Mouse (Mus musculus) C2C12 (cell line): ENCODE results near the gene Tex35.

Experiments
- CEBPB ChIP-seq: IDR thresholded peaks from one replicate; pipeline ENCODE4 v1.6.1; 2011; ENCODE audit warnings: low read depth, mild to moderate bottlenecking, control low read depth, moderate library complexity
- CTCF ChIP-seq: IDR thresholded peaks from one replicate; pipeline ENCODE4 v1.5.1; 2011; ENCODE audit not compliant: control insufficient read depth, insufficient read depth, insufficient read length
- MAX ChIP-seq: IDR thresholded peaks from one replicate; pipeline ENCODE4 v1.6.1; 2011; ENCODE audit warnings: mild to moderate bottlenecking, control low read depth
- MYOD1 ChIP-seq: IDR thresholded peaks from one replicate; pipeline ENCODE4 v1.6.1; 2011; ENCODE audit warnings: low read depth; ENCODE audit not compliant: control insufficient read depth, insufficient read length
- MYOG ChIP-seq: IDR thresholded peaks from one replicate; pipeline ENCODE4 v1.6.1; 2011; ENCODE audit not compliant: control insufficient read depth, insufficient read length; ENCODE audit errors: extremely low read depth
- USF1 ChIP-seq: IDR thresholded peaks from one replicate; pipeline ENCODE4 v1.6.1; 2011; ENCODE audit warnings: low read depth, mild to moderate bottlenecking, control low read depth, moderate library complexity

- no peak for TF ChIP-seq MYOD1
- TF ChIP-seq CTCF: no peak
- TF ChIP-seq MAX: no peak
- TF ChIP-seq USF1: no peak
- TF ChIP-seq MYOG: no peak
- no peak for TF ChIP-seq CEBPB
Observed at GRCm38 (mm10) chr1:157117440-157117839, 9.0 kb upstream of the Tex35 start.
